Mouse (Mus musculus): ENCODE data around the gene Pcsk4.

The Pcsk4 gene

DNA sequence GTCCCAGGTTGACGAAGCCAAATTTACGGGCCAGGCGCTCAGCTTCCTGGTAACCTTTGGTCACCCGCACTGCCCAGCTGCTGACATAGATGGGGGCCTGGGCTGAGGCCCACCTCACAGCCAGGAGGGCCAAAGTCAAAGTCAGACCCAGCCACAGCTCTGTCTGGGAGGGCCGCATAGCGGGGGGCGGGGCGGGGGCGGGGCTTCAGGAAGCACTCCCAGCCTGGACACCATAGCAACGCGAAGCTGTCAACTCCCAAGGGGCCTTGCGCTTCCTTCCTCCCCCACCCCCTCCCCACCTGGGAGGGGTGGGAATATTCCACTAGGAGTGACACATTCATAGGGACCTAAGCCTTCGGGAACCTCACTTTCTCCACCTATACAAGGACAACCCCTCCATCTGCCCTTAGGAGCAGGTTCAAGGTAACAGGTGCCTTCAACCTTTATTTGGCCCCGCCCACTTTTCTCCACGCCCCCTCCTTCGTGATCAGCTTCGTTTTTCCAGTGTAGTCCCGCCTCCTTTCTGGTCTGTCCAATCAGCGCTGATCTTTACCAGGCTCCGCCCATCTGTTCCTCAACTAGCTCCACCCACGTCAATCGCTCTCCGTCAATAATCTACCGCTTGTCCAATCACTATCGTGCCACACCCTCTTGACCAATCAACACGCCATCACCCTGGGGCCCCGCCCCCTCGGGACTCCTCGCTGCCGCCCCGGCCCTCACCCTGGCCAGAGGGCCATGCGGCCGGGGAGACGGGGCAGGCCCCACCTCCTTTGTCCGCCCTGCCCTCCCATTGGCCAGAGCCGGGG is at the start of gene Pcsk4, which contains the start of gene Reep6:
TSS of gene Pcsk4 (minus strand) at position 226 of the 809 bp plus-strand sequence.
TSS of gene Reep6 (plus strand) at position 681 of the 809 bp plus-strand sequence.
- DNase-seq (ENCODE audit: extremely low read depth, low read depth), result peak; percentile 94

DNA sequence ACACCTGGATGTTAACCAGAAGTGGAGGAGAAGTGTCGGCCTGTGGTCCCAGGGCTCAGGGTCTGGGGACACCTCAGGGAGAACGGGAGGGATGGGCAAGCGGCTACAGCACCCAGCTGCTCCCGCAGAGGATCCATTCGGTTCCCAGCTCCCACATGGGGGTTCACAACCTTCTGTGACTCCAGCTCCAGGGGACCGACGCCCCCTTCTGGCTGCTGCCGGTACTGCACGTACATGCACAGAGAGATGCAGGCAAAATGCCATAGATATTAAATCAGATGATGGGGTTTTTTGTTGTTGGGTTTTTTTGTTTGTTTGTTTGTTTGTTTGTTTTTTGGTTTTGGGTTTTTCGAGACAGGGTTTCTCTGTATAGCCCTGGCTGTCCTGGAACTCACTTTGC is 48.4 kb upstream of the Pcsk4 start:
- DNase-seq (ENCODE audit: extremely low read depth, low read depth), result no peak

DNA sequence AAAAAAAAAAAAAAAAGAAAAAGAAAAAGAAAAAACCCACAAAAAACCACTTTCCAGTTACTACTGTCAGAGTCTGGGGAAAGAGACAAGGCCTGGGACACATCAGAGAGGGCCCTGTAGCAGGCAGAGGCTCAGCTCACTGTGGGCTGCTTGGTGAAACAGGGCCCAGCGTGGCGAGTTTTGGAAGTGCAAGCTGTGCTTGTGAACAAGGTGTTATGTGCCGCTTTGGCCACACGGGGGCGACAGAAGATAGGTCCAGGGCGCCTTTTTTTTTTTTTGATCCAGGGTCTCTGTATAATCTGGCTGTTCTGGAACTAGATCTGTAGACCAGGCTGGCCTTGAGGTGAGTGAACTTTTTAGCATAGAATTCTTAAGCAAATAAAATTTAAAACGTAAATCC is 46.9 kb upstream of the Pcsk4 start:
- peak; percentile 78 for DNase-seq (ENCODE audit: extremely low read depth, low read depth)

DNA sequence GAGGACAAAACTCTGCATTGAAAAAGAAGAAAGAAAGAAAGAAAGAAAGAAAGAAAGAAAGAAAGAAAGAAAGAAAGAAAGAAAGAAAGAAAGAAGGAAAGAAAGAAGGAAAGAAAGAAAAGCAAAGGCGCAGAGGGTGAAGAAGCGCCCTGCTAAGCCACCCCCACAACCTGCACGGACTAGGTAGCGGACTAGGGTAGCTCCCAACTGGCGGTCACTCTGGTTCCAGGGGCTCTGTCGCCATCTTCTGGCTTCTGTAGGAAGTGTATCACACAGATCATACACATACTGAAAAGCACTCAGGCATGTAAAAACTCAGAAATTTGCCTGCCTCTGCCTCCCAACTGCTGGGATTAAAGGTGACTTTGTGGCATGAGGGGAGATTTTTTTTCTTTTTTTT is 44.8 kb upstream of the Pcsk4 start:
- DNase-seq (ENCODE audit: extremely low read depth, low read depth), result peak; percentile 68

DNA sequence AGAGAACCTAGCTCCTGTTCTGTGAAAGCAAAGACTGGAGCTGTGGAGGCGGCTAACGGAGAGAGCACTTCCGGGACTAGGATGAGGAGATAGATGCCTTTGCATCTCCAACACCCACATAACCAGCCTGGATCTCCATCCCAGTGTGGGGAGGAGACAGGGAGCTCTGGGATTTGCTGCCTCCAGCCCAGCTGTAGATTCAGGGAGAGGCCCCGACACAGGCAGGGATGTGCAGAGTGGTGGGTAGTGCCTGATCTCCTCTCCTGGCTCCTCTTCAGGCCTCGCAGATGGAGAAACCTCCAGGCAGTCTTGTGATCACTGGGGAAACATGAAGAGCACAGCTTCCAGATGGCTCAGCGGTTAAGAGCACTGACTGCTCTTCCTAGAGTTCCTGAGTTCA is 43.4 kb upstream of the Pcsk4 start:
- no peak for DNase-seq (ENCODE audit: extremely low read depth, low read depth)

DNA sequence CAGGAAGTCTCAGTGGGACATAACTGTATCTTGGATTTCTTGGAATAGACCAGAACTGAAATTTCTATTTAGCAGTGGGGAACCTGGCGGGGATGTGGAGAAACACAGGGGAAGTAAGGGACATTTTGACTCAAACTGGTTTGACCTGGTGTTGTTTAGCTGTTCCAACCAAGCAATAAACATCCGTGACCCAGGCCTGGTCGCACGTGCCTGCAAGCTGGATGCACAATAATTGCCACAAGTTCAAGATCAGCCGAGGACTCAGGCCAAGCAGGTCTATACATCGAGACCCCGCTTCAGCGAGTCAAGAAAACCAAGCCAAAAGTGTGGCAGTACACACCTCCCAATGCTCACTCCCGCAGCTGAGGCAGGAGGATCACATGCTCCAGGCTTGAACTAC is 42.7 kb upstream of the Pcsk4 start:
- DNase-seq (ENCODE audit: extremely low read depth, low read depth), result no peak

DNA sequence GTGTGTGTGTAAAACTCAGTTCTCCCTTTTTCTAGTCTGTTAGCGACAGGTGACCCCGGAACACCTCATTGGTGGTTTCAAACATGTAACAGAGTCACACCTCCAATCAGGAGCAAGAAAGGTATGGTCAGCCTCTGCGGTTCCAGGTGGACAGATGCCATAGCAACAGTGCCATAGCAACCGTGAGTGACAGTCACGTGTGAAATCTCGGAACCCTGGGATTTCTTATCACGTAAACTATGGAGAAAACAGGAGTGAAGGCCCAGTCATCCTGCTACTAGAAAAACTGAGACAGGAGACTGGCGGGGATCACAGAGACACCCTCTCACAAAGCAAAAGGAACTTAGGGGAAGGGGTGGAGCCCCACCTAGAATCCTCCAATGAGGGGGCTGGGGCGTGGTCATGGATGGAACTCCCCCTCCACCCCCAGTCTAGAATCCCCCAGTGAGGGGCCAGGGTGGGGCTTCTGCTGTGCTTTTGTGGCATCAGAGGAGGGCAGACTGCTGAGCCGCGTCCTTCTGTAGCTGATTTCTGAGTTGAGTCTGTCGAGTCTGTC is 42.2 kb upstream of the Pcsk4 start:
- peak; percentile 74 for DNase-seq (ENCODE audit: extremely low read depth, low read depth)

DNA sequence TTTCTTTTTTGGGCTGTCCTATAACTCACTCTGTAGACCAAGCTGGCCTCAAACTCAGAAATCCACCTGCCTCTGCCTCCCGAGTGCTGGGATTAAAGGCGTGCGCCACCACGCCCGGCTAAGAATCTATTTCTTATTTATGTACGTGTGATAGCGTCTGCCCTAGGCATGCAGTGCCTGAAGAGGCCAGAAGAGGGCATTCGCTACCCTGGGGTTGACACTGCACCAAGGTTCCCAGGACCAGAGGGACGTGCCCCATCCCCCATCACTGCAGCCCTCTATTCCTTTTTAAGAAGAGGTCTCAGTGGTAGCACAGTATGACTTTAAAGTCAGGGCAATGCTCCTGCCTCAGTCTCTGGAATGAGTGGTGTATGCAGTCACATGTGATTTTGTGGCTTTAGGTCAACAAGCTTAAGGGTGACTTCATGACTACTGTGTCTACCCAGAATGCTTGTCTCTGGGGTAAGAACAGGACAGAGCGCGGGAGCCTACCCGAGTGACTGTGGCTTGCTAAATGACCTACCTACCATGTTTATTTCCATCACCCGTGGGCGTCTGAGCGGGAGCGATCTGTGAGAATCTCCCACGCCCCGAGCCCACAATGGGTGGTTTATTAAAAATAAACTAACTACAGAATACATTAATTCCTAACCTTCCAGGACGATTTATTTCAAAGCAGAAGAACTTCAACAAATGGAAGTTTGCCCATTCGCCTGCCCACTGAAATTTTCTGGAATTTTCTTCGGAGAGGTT is 40.9 kb upstream of the Pcsk4 start:
- no peak for DNase-seq (ENCODE audit: extremely low read depth, low read depth)

DNA sequence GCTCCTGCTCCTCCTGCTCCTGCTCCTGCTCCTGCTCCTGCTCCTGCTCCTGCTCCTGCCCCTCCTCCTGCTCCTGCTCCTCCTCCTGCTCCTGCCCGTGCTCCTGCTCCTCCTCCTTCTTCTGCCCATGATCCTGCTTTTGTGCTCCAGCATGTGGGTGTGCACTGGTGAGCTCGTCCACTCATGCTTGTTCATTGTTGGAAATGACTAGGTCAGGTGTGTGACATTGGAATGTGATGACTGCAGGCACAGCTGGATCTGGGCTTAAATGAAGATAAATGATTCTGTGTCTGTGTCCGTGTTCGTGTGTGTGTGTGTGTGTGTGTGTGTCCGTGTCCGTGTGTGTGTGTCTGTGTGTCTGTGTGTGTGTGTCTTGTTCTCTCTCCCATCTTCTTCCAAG is 39.1 kb upstream of the Pcsk4 start:
- DNase-seq (ENCODE audit: extremely low read depth, low read depth), result no peak

DNA sequence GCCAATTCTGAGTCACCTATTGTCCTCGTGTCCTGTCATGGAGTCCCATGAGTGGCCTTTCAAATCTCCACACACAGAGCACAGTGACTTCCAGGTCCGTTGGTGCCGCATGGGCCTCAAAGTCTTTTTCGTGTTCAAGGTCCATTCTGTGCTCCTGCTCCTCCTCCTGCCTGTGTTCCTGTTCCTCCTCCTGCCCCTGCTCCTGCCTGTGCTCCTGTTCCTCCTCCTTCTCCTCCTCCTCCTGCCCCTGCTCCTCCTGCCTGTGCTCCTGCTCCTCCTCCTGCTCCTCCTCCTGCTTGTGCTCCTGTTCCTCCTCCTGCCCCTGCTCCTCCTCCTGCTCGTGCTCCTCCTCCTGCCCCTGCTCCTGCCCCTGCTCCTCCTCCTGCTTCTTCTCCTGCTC is 38.7 kb upstream of the Pcsk4 start:
- DNase-seq (ENCODE audit: extremely low read depth, low read depth), result no peak

DNA sequence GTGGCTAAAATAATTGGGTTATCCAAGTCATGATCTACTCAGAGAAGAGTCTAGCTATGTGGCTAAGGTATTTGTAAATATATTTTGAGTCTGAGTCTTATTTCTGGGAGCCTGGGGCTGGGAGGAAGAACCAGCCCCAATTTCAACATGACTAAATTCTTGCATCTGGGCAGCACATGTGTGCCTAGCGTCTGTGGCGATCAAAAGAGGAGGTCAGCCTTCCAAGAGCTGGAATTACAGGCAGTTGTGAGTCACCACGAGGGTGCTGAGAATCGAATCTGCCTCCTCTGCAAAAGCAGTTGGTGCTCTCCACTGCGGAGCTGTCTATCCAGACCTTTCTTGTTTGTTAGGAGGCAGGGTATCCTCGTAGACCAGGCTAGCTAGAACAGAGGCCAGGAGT is 36.4 kb upstream of the Pcsk4 start:
- no peak for DNase-seq (ENCODE audit: extremely low read depth, low read depth)

DNA sequence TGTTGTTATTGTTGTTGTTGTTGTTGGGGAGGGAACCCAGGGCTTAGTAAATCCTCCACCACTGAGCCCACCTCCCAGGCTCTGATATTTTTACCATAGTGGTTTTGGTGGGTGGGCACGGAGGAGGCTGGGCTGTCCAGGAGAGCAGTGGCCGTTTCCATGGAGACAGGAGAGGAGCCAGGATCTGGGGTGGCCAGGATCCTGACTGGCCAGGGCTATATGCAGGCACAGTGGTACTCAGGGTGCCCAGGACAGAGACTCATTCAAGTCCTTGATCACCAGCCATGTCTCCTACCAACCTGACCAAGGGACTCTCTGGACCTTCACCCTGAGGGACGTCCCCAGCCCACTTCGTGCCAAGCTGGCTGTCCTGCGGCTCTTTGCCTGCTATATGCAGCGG is 34.4 kb upstream of the Pcsk4 start:
- DNase-seq (ENCODE audit: extremely low read depth, low read depth), result no peak

DNA sequence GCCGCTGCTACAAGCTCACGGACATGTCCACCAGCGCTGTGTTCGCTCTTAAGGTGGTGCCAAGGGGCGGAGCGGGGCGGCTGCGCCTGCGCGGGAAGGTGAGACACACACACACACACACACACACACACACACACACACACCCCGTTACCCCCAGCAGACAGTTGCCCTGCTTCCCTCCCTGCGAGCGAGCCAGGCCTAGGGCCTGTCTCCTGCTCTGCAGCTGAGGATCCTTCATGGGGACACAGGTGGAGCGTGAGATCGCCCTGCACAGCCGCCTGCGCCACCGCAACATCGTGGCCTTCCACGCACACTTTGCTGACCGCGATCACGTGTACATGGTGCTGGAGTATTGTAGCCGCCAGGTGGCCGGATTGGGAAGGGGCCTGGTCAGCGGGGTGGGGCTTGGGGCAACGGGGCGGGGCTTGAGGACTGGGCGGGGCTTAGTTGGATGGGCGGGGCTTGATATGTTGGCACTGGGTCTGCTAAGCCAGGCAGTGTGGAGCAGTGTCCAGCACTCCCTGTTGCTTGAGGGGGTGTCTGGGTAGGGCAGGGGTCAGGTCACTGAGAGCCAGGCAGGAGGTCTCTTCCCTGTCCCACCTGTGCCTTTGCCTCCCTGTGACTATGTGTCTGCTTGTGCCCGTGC is 28.8 kb upstream of the Pcsk4 start:
- no peak for DNase-seq (ENCODE audit: extremely low read depth, low read depth)

DNA sequence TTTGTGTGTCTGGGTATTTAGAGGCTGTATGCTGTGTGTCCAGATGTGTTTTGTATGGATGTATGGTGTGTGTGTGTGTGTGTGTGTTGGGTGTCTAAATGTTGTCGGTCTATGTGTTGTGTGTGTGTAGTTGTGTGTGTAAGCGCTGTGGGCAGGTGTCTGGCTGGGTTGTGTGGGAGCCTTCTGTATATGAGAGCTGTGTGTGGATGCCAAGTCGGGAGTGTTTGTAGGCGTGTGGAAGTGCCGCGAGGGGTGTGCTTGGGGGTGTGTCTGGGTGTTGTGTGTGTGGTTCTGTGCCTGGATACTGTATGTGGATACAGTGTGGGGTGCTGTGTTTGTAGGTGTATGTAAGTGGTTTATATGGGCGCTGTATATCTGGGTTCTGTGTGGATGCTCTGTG is 28.0 kb upstream of the Pcsk4 start:
- no peak for DNase-seq (ENCODE audit: extremely low read depth, low read depth)

DNA sequence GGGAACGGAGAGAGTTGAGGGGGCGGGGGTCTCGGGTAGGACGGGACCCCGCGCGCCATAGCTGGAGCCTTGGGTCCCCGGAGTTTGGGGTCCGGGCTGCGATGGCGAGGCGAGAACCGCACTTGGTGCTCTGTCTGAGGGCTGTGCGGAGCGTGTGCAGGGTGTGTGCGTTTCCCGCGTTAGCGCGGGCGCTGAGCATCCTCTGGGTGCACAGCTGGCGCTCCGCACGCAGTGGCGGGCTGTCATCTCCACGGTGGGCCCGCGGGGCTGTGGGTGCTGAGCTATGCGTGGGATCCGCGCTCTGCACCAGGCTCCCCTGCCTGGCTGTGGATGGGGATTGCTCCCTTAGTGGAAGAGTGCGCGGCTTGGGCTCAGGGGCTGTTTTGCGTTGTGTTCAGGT is 27.4 kb upstream of the Pcsk4 start:
- DNase-seq (ENCODE audit: extremely low read depth, low read depth), result no peak

DNA sequence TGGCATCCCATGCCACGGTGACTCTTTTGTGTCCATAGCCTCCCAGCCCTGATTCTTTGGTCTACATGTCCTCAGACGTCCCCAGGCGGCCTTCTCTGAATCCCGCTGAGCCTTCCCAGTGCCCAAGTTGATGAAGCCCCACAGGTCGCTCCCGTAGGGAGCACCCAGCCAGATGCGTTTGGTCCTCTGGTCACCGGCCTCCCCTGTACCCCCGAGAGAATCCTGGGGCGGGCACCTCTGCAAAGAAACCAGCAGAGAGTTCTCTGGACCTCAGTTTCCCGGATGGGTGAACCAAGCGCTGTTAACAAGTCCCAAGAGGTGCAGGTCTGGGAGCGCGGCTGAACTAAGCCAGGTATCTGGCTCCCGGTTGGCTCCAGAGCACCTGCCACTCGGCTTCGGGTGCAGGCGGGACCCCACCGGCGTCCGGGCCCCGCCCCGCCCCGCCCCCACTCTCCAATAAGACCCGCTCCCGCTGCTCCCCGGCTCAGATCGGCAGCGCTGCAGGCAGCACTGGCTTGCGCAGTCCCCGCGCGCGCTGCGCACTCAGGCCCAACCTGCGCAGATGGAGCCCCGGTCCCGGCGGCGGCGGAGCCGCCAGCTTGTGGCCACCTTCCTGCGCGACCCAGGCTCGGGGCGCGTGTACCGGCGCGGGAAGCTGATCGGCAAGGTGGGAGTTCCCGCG is 26.8 kb upstream of the Pcsk4 start, which contains the start of gene Plk5:
TSS of gene Plk5 (plus strand) at position 459 of the 682 bp plus-strand sequence.
- no peak for DNase-seq (ENCODE audit: extremely low read depth, low read depth)

DNA sequence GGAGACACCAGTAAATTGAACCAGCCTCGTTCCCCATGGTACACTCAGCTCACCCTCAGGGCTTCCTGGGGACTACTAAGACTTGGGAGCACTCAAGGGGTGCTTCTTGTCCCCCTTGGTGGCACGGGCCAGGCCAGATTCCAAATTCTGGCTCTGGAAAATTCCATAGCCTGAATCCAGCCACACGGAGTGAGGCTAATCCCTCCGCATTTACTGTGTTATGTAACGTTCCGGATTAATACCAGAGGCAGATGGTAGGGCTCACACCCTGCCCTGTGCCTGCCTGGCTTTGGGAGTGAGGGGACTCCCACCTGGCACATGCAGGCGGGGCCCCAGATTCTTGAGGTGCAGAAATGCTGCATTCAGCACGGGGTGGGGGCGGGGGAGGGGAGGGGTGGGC is 26.1 kb upstream of the Pcsk4 start:
- DNase-seq (ENCODE audit: extremely low read depth, low read depth), result no peak

DNA sequence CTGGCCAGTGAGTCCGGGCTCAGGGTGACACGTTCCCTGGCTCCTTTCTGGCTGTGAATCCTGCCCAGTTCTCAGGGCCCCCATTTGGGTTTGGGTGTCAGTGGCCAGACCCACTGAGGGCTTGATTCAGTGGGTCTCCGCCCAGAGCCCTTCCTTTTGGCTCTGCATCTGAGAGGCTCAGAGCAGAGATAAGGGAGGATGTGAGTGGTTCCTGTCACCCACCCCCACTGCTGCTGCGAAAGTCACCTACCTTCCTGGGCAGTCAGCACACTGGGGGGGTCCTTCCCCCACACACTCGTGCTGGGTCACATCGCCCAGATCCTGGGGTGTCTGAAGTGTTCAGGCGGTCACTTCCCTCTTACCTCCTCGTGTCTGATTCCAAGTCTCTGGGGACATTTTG is 23.4 kb upstream of the Pcsk4 start:
- no peak for DNase-seq (ENCODE audit: extremely low read depth, low read depth)

DNA sequence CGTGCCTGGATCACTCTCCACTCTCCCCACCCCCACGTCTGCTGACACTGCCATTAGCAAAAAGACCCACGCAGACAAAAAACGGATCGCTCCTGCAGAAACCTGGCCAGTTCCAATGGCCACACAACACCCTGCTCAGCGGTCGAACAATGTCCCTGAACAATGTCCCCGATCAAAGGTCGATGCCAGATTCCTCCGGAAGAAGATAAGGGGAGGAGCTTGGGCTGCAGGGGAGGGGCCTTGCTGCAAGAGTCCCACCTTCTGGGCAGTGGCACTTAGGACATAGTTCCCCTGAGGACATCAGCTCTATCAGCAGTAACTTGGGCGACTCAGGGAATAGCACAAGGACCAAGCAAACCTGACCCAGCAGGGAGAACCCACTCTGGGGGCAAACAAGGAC is 22.6 kb upstream of the Pcsk4 start:
- DNase-seq (ENCODE audit: extremely low read depth, low read depth), result no peak

DNA sequence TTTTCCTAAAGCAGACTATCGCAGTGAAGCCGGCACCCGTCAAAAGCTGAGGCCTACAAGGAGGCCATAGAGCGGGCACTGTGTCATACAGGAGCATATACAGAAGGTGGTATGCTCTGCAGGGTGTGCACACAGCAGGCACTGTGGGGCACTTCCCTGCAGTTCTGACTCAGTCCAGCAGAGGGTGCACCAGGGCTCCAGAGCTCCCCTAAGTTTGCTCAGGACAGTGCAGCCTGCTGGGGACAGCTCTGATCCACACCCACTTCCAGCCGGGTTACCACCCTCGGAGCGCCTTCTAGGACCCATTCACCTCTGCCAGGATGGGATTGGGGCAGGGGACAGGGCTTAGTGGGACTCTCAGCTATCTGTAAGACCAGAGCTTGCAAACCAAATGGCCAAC is 21.0 kb upstream of the Pcsk4 start:
- peak; percentile 76 for DNase-seq (ENCODE audit: extremely low read depth, low read depth)

DNA sequence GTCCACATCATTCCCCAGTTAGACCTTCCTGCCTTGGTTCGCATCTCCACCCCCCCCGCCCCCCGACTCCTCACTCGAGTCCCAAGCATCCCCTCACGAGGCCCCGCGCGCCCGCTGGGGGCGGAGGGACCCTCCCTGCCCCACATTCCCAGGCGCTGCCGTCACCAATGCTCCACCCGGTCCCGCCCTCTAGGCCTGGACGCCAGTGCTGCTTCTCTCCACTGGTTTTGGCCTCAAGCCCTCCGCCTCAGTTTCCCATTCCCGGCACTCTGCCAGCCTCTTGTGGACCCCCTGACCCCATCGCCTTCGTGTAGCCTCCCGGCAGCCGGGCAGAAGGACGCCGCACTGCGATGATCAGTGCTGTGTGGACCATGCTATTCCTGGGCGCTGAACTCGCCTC is 19.7 kb upstream of the Pcsk4 start:
- DNase-seq (ENCODE audit: extremely low read depth, low read depth), result no peak
